Mouse (Mus musculus): Measurements from ENCODE around the gene Pmfbp1. TPM values are rescaled to one million over a fixed set of nuclear protein-coding genes. Genes with fewer than 3 reads are reported as not detected.

The Pmfbp1 gene
- polyA plus RNA-seq, 1 experiment from 2014 or later: 1.5 TPM

DNA sequence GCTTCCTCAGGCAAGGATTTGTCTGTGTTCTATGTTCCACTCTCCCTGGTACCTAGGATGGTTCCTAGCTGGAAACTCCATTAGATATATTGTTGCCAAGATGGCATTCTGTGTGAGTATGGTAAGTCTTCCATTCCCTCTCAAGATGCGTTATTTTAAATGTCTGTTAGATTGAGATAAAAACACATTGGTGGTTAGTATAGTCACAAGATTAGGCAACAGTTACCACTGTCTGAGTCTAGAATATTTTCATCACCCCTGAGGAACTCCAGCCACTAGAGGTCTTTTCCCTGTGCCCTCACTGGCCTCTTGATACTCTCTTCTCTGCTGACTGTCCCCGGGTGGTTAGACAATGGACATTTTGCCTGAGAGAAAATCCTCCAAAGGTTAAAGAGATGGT, 30.2 kb downstream of the Pmfbp1 start:
- Histone ChIP-seq H3K4me1 (replicated peaks) (peaks cover 7% of the 10 kb centered on the region), H3K9me3 (0 out of 2 replicates have a peak, but pooled peaks cover 5% of the 10 kb centered on the region), H3K4me3 (no peak overlapping the region), H3K36me3 (no peaks in the 10 kb centered on the region), H3K27me3 (ENCODE audit: insufficient read depth, poor library complexity, severe bottlenecking) (no peaks in the 10 kb centered on the region), H3K27ac (no peak overlapping the region)
- DNase-seq (ENCODE audit: low spot score): no peak
- WGBS: 87% methylated on average over 2 of the region's 2 CpGs

DNA sequence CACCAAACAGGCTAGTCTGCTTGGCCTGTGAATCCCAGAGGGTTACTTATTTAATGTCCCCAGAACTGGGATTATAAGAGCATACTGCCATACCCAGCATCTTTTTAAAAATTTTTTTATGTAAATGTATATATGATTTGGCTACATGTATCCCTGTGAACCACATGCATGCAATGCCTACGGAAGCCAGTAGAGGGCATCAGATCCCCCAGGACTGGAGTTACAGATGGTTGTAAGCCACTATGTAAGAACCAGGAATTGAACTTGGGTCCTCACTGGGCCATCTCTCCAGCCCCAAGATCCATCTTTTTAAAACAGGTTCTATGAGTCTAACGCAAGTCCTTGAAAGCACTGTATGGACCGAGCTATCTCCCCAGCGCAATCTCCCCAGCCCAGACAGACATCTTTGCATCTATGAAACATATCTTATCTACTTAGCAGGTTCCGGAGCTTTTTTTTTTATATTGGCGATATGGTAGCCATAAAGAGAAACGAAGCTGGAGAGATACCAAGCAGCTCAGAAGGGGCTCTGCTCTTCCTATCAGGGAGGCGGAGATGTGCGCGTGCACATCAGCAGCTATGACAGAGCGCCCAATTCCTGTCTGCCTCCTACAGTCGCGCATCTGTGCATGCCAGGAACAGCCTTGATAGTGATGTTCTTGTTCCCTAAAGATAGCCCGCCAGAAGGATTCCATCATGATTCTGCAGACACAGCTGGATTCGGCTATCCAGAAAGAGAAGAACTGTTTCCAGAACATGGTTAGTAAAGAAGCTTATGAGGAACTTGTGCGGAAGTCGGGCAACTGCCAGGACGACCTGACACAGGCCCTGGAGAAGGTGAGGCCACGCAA, 41.5 kb downstream of the Pmfbp1 start:
- Histone ChIP-seq H3K27ac (no peak overlapping the region), H3K9me3 (no peaks in the 10 kb centered on the region), H3K4me3 (no peak overlapping the region), H3K27me3 (ENCODE audit: insufficient read depth, poor library complexity, severe bottlenecking) (no peaks in the 10 kb centered on the region), H3K36me3 (no peaks in the 10 kb centered on the region), H3K4me1 (replicated peaks) (peaks cover 8% of the 10 kb centered on the region)
- peak; percentile 49 for DNase-seq (ENCODE audit: low spot score)
- WGBS: 89% methylated on average over 19 of the region's 19 CpGs

DNA sequence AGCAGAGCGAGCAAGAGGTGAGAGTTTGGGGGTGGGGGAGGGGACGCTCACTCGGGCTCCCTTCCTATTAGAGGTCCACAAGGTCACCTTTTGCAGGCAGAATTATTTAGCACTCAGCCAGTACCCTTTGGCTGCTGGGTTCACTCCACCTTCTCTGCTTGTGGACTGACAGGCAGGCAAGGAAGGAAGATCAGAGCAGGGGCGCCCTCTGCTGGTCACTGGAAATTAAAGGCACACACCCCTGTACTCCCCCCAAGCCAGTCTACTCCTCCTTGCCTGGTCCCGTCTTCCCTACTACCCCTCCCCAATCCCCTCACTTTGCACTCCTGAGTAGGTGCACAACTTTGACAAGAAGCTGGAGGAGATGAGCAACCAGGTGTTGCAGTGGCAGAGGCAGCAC, 42.9 kb downstream of the Pmfbp1 start:
- no peaks in the 10 kb centered on the region for H3K27me3 ChIP-seq (ENCODE audit: insufficient read depth, poor library complexity, severe bottlenecking)
- H3K9me3 ChIP-seq: no peaks in the 10 kb centered on the region
- H3K4me3 ChIP-seq: 0 out of 2 replicates have a peak overlapping the region, but pooled peaks have one; percentile 21
- WGBS: 6% methylated on average over 5 of the region's 5 CpGs
- H3K36me3 ChIP-seq: no peaks in the 10 kb centered on the region
- DNase-seq (ENCODE audit: low spot score): peak; percentile 84
- peaks cover 8% of the 10 kb centered on the region for H3K4me1 ChIP-seq (replicated peaks)
- H3K27ac ChIP-seq: 0 out of 2 replicates have a peak overlapping the region, but pooled peaks have one; percentile 56

DNA sequence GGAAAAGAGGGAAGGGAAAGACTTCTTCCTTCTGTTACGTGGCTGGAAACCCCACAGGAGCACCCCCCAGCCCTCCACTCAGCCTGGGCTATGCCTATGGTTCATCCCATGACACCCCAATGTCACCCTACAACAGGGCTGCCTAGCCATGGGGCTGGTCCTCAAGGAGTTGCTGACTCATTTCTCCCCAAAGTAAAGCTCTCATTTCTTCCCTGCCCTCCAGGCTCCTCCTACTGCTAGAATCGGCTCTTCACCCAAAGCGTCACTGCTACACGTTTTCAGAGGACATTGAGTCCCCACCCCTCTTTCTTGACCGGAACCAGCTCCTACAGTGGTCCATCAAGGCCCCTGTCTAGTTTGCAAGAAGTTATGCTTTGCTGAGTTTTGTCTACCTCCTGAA, 48.3 kb downstream of the Pmfbp1 start:
- DNase-seq (ENCODE audit: low spot score): no peak
- Histone ChIP-seq H3K27ac (no peak overlapping the region), H3K9me3 (peaks cover 3% of the 10 kb centered on the region; the same call in 1 of the 2 replicates), H3K27me3 (ENCODE audit: insufficient read depth, poor library complexity, severe bottlenecking) (no peaks in the 10 kb centered on the region), H3K4me3 (no peak overlapping the region), H3K4me1 (replicated peaks) (0 out of 2 replicates have a peak, but pooled peaks cover 3% of the 10 kb centered on the region), H3K36me3 (peaks cover 18% of the 10 kb centered on the region)
- WGBS: 77% methylated on average over 5 of the region's 5 CpGs

DNA sequence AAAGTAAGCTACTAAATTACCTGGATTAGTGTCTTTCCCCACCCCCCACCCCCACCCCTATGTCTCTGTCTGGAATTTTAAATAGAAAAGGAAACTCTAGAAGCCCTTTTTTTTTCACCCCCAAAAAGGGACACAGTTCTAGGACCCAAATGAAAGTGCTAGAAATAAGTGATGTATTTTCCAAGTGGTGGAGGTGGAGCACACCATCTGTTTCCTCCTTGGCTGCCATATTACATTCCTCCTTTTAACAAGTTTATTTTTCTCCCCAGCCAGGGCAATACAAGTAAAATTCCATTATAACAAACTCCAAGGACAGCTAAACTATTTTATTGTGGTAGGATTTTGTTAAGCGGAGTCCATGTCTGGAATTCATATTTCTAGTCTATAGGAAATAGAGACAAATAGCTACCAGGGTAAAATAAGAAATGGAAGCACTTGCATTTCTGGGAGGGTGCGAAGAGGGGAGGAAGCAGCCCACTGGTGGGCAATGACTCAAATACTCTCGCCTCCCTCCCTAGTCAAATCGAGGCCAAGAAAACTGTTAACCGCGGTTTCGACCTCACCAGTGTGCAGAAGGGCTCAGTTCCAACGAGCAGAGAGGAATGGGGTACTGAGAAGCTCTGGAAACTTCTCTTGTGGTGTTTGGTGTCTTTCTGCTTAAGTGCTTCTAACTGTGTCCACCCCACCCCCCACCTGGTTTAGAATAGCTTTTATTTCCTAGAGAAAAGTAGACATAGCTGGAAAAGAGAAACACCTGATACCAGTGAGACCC, 49.1 kb downstream of the Pmfbp1 start:
- Histone ChIP-seq H3K27me3 (ENCODE audit: insufficient read depth, poor library complexity, severe bottlenecking) (no peaks in the 10 kb centered on the region), H3K36me3 (peaks cover 26% of the 10 kb centered on the region), H3K9me3 (peaks cover 3% of the 10 kb centered on the region; the same call in 1 of the 2 replicates), H3K4me1 (replicated peaks) (0 out of 2 replicates have a peak, but pooled peaks cover 3% of the 10 kb centered on the region), H3K27ac (no peak overlapping the region), H3K4me3 (no peak overlapping the region)
- DNase-seq (ENCODE audit: low spot score): no peak
- WGBS: 84% methylated on average over 8 of the region's 8 CpGs

DNA sequence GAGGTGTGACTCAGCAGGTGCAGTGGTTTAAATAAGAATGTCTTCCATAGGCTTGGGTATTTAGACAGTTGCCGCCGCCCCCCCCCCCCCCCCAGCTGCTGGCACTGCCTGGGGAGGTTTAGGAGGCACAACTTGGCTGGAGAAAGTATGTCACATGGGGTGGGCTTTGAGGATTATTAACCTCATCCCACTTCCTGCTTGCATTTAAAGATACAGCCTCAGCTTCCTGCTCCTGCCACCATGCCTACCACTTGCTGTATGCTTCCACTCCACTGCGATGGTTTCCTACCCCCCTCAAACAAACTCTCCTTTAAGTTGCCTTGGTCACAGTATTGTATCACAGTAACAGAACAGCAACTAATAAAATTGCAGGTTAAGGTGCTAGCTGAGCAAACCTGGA, 50.2 kb downstream of the Pmfbp1 start:
- no peak for DNase-seq (ENCODE audit: low spot score)
- Histone ChIP-seq H3K4me3 (no peak overlapping the region), H3K36me3 (peaks cover 37% of the 10 kb centered on the region), H3K27me3 (ENCODE audit: insufficient read depth, poor library complexity, severe bottlenecking) (no peaks in the 10 kb centered on the region), H3K27ac (no peak overlapping the region), H3K9me3 (peaks cover 3% of the 10 kb centered on the region; the same call in 1 of the 2 replicates), H3K4me1 (replicated peaks) (0 out of 2 replicates have a peak, but pooled peaks cover 3% of the 10 kb centered on the region)
- WGBS: 56% methylated on average over 3 of the region's 3 CpGs

DNA sequence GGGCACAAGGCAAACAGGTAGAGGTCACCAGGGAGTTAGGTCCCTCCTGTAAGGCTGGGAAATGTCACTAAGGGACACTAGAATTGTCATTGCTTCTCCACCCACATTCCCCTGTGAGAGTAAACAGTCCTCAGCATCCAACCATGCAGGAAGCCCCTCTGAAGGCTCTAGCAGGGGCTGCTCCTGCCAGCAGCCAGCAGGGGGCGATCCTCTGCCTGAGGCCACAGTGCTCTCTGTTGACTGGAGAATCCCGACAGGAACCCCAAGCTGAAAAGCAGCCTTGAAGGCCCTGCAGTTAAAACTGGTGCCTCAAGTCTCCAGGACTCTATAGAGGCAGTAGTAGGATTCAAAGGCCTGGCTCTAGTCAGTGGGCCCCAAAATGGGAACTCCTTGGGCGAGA, 57.8 kb downstream of the Pmfbp1 start:
- H3K27ac ChIP-seq: no peak overlapping the region
- DNase-seq (ENCODE audit: low spot score): peak; percentile 31
- H3K4me3 ChIP-seq: no peak overlapping the region
- no peaks in the 10 kb centered on the region for H3K9me3 ChIP-seq
- WGBS: 43% methylated on average over 3 of the region's 3 CpGs
- no peaks in the 10 kb centered on the region for H3K4me1 ChIP-seq (replicated peaks)
- peaks cover 100% of the 10 kb centered on the region for H3K36me3 ChIP-seq
- no peaks in the 10 kb centered on the region for H3K27me3 ChIP-seq (ENCODE audit: insufficient read depth, poor library complexity, severe bottlenecking)

DNA sequence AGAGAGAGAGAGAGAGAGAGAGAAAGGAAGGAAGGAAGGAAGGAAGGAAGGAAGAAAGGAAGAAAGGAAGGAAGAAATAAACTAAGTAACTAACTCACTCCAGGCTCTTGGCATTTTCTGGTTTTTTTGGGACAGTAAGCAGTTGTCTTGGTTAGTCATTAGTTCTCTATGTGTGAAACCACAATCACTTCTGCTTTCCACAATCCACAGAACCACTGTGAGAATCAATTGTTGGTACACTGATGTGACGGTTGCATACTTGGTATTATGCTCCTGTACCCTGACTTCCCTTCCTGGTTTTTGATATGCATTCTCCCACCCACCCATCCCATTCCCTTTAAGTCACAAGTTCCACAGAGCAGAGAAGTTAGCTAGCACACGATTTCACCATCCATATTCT, 70.1 kb downstream of the Pmfbp1 start:
- DNase-seq (ENCODE audit: low spot score): no peak
- Histone ChIP-seq H3K9me3 (no peaks in the 10 kb centered on the region), H3K36me3 (peaks cover 44% of the 10 kb centered on the region), H3K27ac (no peak overlapping the region), H3K4me1 (replicated peaks) (peaks cover 24% of the 10 kb centered on the region), H3K27me3 (ENCODE audit: insufficient read depth, poor library complexity, severe bottlenecking) (no peaks in the 10 kb centered on the region), H3K4me3 (peak overlapping the region; percentile 93; the same call in 1 of the 2 replicates)
- 80% methylated on average over 2 of the region's 2 CpGs for WGBS

DNA sequence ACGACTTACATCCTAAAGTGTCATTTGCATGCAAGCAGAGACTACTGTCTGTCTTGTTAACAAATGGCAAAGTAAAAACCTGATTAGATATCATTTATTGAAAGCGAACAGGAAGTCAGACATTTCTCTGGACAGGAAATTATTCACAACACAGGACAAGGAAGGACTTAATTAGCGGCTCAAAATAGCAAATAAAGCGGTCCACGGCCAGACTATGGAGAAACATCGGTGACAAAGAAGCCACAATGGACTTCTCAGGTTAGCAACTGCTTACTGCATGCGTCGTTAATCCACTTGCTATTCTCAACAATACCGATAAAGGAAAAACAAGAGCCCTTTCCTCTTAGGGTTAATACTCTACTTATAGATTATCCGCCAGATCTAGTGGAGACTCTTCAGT, 70.9 kb downstream of the Pmfbp1 start:
- no peaks in the 10 kb centered on the region for H3K9me3 ChIP-seq
- H3K4me3 ChIP-seq: peak overlapping the region; percentile 93
- peak overlapping the region; percentile 93 for H3K27ac ChIP-seq
- H3K27me3 ChIP-seq (ENCODE audit: insufficient read depth, poor library complexity, severe bottlenecking): no peaks in the 10 kb centered on the region
- H3K36me3 ChIP-seq: peaks cover 44% of the 10 kb centered on the region
- WGBS: 6% methylated on average over 10 of the region's 10 CpGs
- peaks cover 24% of the 10 kb centered on the region for H3K4me1 ChIP-seq (replicated peaks)
- DNase-seq (ENCODE audit: low spot score): no peak

DNA sequence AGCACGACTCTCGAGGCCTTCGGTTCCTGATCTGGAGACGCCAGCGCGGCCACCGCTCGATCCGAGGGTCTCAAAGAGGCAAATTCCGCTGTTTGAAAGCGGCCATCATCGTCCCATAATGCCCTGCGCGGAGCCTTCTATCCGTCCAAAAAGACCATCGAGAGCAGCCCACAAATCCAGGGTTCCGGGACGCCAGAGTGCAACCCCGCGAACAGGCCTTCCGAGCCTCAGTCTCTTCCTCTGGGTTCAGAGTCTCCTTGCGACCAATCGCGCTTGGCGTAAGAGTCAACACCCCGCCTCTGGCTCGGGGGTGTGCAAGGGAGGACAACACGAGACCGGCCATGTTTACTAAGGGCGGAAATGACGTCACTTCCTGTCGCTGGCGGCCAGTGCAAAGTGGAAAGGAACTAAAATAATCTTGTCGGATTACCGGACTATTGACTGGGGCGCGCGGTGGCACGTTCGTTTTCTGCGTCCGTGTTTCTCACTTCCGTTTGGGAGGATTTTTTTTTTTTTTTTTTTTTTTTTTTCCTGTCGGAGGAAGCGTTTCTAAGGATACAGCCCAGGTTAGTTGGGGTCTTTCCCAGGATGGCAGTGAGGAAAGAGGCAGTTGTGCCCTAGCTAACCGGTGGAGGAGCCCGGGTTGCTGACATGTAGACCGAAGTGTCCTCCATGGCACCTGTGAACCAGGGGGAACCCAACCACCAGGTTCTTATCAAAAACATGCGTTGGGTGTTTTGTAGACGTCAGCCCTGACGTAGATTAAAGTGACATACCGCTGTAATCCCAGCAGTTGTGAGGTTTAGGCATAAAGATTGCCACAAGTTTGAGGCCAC, 71.9 kb downstream of the Pmfbp1 start, which contains the start of the genes Dhx38 and Txnl4b:
Gene Dhx38, minus strand, starts transcription at position 364 of the 836 bp plus-strand sequence.
Gene Txnl4b, plus strand, starts transcription at position 395 of the 836 bp plus-strand sequence.
- H3K27ac ChIP-seq: peak within 1 kb of the TSS; percentile 93
- H3K27me3 ChIP-seq (ENCODE audit: insufficient read depth, poor library complexity, severe bottlenecking): no peaks in the 10 kb centered on the region
- peak within 1 kb of the TSS; percentile 93 for H3K4me3 ChIP-seq
- peaks cover 43% of the 10 kb centered on the region for H3K36me3 ChIP-seq
- H3K4me1 ChIP-seq (replicated peaks): peaks cover 24% of the 10 kb centered on the region
- WGBS: under 1% methylated on average over 52 of the region's 52 CpGs
- H3K9me3 ChIP-seq: no peaks in the 10 kb centered on the region
- DNase-seq (ENCODE audit: low spot score): peak; percentile 97

DNA sequence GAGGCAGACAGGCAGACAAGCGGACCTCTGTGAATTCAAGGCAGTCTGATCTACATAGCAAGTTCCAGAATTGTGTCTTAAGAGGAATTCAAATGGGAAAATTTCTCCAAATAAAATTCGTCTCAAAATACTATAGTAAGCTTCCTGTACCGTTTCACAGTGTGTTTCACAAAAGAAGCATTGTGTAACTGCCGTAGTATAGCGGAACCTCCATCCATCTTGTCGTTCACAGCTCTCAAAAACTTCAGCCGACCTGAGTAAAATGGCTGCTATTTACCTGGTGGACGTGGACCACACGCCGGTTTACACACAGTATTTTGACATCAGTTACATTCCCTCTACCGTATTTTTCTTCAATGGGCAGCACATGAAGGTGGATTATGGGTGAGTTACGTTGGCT, 77.3 kb downstream of the Pmfbp1 start:
- no peaks in the 10 kb centered on the region for H3K9me3 ChIP-seq
- peaks cover 53% of the 10 kb centered on the region for H3K36me3 ChIP-seq
- peaks cover 12% of the 10 kb centered on the region for H3K4me1 ChIP-seq (replicated peaks)
- H3K4me3 ChIP-seq: no peak overlapping the region
- no peak overlapping the region for H3K27ac ChIP-seq
- 89% methylated on average over 12 of the region's 12 CpGs for WGBS
- no peak for DNase-seq (ENCODE audit: low spot score)
- H3K27me3 ChIP-seq (ENCODE audit: insufficient read depth, poor library complexity, severe bottlenecking): no peaks in the 10 kb centered on the region

DNA sequence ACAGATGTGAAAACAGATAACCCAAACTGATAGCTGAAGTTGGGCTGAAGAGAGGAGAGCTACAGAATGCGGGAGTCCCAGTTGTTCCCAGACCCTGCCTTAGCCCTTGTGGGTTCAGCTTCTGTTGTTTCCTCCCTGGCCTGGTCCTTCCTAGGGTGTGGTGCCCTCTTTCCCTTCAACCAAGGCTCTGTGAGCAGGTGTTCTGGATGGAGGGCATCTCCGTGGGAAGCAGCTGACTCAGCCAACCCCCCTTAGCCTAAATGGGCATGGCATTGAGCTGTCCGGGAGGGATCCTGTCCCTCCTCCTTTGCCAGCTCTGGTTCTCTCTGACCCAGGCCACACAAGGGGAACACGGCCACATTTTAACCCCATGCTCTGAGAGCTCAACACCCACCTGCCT, 82.5 kb downstream of the Pmfbp1 start:
- WGBS: 77% methylated on average over 4 of the region's 4 CpGs
- peaks cover 28% of the 10 kb centered on the region for H3K36me3 ChIP-seq
- no peak overlapping the region for H3K27ac ChIP-seq
- H3K9me3 ChIP-seq: no peaks in the 10 kb centered on the region
- no peak for DNase-seq (ENCODE audit: low spot score)
- no peaks in the 10 kb centered on the region for H3K27me3 ChIP-seq (ENCODE audit: insufficient read depth, poor library complexity, severe bottlenecking)
- H3K4me3 ChIP-seq: no peak overlapping the region
- no peaks in the 10 kb centered on the region for H3K4me1 ChIP-seq (replicated peaks)

Data from hindbrain, embryonic 10.5 days (tissue).